Comparison of ENCODE assay signal across 29 mouse cellular contexts in genomic region chr17:47262141-47262540, GRCm38 (mm10).
"Had no signal": no experiment of that assay in that cellular context is flagged by ENCODE, and none has a peak within 500 bp of the region (broad histone marks: within the 10 kb centered on the region; RNA-seq: fewer than 3 reads in every experiment).

No protein-coding gene starts in this region.

- H3K27me3 ChIP-seq: limb, embryonic 12.5 days; limb, embryonic 13.5 days; limb, embryonic 15.5 days; liver, embryonic 12.5 days; liver, embryonic 13.5 days; liver, embryonic 15.5 days; lung, embryonic 15.5 days; midbrain, embryonic 12.5 days; midbrain, embryonic 13.5 days; midbrain, embryonic 15.5 days; neural tube, embryonic 12.5 days; neural tube, embryonic 13.5 days had no signal

- H3K9ac ChIP-seq: limb, embryonic 12.5 days; limb, embryonic 13.5 days; limb, embryonic 15.5 days; liver, embryonic 12.5 days; liver, embryonic 13.5 days; liver, embryonic 14.5 days; liver, embryonic 15.5 days; liver, postnatal 0 days; lung, embryonic 14.5 days; lung, embryonic 15.5 days; midbrain, embryonic 12.5 days; midbrain, embryonic 13.5 days; midbrain, embryonic 15.5 days; neural tube, embryonic 12.5 days; neural tube, embryonic 13.5 days had no signal

- H3K4me3 ChIP-seq: limb, embryonic 10.5 days; limb, embryonic 12.5 days; limb, embryonic 13.5 days; limb, embryonic 15.5 days; liver, embryonic 12.5 days; liver, embryonic 13.5 days; liver, embryonic 15.5 days; lung, embryonic 15.5 days; midbrain, embryonic 12.5 days; midbrain, embryonic 13.5 days; midbrain, embryonic 15.5 days; myocyte; neural tube, embryonic 12.5 days; neural tube, embryonic 13.5 days had no signal

- ATAC-seq: liver, embryonic 12.5 days; liver, postnatal 0 days; lung, postnatal 0 days; midbrain, embryonic 13.5 days; midbrain, embryonic 15.5 days; midbrain, embryonic 16.5 days had no signal

- H3K4me1 ChIP-seq: limb, embryonic 10.5 days; limb, embryonic 12.5 days; limb, embryonic 13.5 days; limb, embryonic 15.5 days; liver, embryonic 12.5 days; liver, embryonic 13.5 days; liver, embryonic 15.5 days; lung, embryonic 15.5 days; midbrain, embryonic 12.5 days; midbrain, embryonic 13.5 days; midbrain, embryonic 15.5 days; neural tube, embryonic 12.5 days had no signal

- DNase-seq: left cerebral cortex, postnatal 4 days; liver; liver, embryonic 13.5 days; liver, postnatal 0 days; lung, adult 18-20 months; lung, adult 2 months; lung, embryonic 14.5 days; lung, postnatal 10 days; lung, postnatal 14 days; lung, postnatal 36 days; lung, postnatal 4 days; midbrain, embryonic 14.5 days had no signal

- H3K27ac ChIP-seq: limb, embryonic 10.5 days; limb, embryonic 12.5 days; limb, embryonic 13.5 days; limb, embryonic 15.5 days; liver, embryonic 12.5 days; liver, embryonic 13.5 days; liver, embryonic 14.5 days; liver, embryonic 15.5 days; lung, embryonic 15.5 days; macrophage; midbrain, embryonic 12.5 days; midbrain, embryonic 13.5 days; midbrain, embryonic 15.5 days; neural tube, embryonic 12.5 days; neural tube, embryonic 13.5 days had no signal

- H3K9me3 ChIP-seq: limb, embryonic 10.5 days; limb, embryonic 13.5 days; limb, embryonic 15.5 days; liver, embryonic 15.5 days; lung, embryonic 15.5 days; midbrain, embryonic 12.5 days; midbrain, embryonic 13.5 days; midbrain, embryonic 15.5 days; neural tube, embryonic 12.5 days had no signal

- H3K36me3 ChIP-seq: liver, embryonic 12.5 days; liver, embryonic 13.5 days; liver, embryonic 15.5 days; midbrain, embryonic 15.5 days had no signal
